Mouse (Mus musculus): ENCODE measurements around the gene Pla2g1b. TPM values are rescaled to one million over a fixed set of nuclear protein-coding genes. Genes with fewer than 3 reads are reported as not detected.
"Not testable (repeated sequence)": the region's sequence is repeated elsewhere in the genome, so short reads cannot be mapped to it uniquely, and the experiment has no call there.

The Pla2g1b gene
- polyA plus RNA-seq, 1 experiment from 2014 or later = not detected

GRCm38 (mm10) chr5:115514346-115514745 is 48.3 kb downstream of the Pla2g1b start:
- WGBS = 90% methylated on average over 6 of the region's 6 CpGs
- Histone ChIP-seq H3K4me2 (ENCODE audit: low read length) (no peak overlapping the region), H3K4me3 (ENCODE audit: low read depth, low read length) (no peak overlapping the region), H3K27ac (ENCODE audit: low read length) (no peak overlapping the region), H3K4me1 (ENCODE audit: control insufficient read depth, insufficient read depth, low read length) (peaks cover 11% of the 10 kb centered on the region), H3K36me3 (ENCODE audit: control insufficient read depth, insufficient read depth, low read length) (no peaks in the 10 kb centered on the region), H3K9me3 (replicated peaks; ENCODE audit: control insufficient read depth, low read length, poor library complexity, severe bottlenecking) (no peaks in the 10 kb centered on the region), H3K27me3 (ENCODE audit: control insufficient read depth, insufficient read depth, low read depth, low read length) (no peaks in the 10 kb centered on the region), H3K9ac (ENCODE audit: low read depth, low read length) (no peak overlapping the region)
- ATAC-seq = no peak

- H3K9ac ChIP-seq (ENCODE audit: low read depth, low read length) = no peak overlapping the region
- no peaks in the 10 kb centered on the region for H3K9me3 ChIP-seq (replicated peaks; ENCODE audit: control insufficient read depth, low read length, poor library complexity, severe bottlenecking)
- peaks cover 4% of the 10 kb centered on the region for H3K4me1 ChIP-seq (ENCODE audit: control insufficient read depth, insufficient read depth, low read length)
- H3K27me3 ChIP-seq (ENCODE audit: control insufficient read depth, insufficient read depth, low read depth, low read length) = no peaks in the 10 kb centered on the region
- H3K4me2 ChIP-seq (ENCODE audit: low read length) = no peak overlapping the region
- ATAC-seq = no peak; the same call in 1 of the 2 replicates
- no peaks in the 10 kb centered on the region for H3K36me3 ChIP-seq (ENCODE audit: control insufficient read depth, insufficient read depth, low read length)
- peak overlapping the region; percentile 1; the same call in 1 of the 2 replicates for H3K27ac ChIP-seq (ENCODE audit: low read length)
- no peak overlapping the region for H3K4me3 ChIP-seq (ENCODE audit: low read depth, low read length)
- WGBS = 64% methylated on average over 20 of the region's 20 CpGs
Observed at GRCm38 (mm10) chr5:115514896-115515587, 49.0 kb downstream of the Pla2g1b start.

- H3K4me2 ChIP-seq (ENCODE audit: low read length) = no peak overlapping the region
- H3K27me3 ChIP-seq (ENCODE audit: control insufficient read depth, insufficient read depth, low read depth, low read length) = no peaks in the 10 kb centered on the region
- no peaks in the 10 kb centered on the region for H3K36me3 ChIP-seq (ENCODE audit: control insufficient read depth, insufficient read depth, low read length)
- H3K9me3 ChIP-seq (replicated peaks; ENCODE audit: control insufficient read depth, low read length, poor library complexity, severe bottlenecking) = no peaks in the 10 kb centered on the region
- H3K9ac ChIP-seq (ENCODE audit: low read depth, low read length) = no peak overlapping the region
- no peaks in the 10 kb centered on the region for H3K4me1 ChIP-seq (ENCODE audit: control insufficient read depth, insufficient read depth, low read length)
- 81% methylated on average over 32 of the region's 32 CpGs for WGBS
- H3K4me3 ChIP-seq (ENCODE audit: low read depth, low read length) = no peak overlapping the region
- H3K27ac ChIP-seq (ENCODE audit: low read length) = no peak overlapping the region
- no peak for ATAC-seq
Observed at GRCm38 (mm10) chr5:115516081-115516907, 50.2 kb downstream of the Pla2g1b start.

GRCm38 (mm10) chr5:115516908-115517307 is 50.8 kb downstream of the Pla2g1b start:
- WGBS = 92% methylated on average over 7 of the region's 7 CpGs
- no peaks in the 10 kb centered on the region for H3K36me3 ChIP-seq (ENCODE audit: control insufficient read depth, insufficient read depth, low read length)
- no peak overlapping the region for H3K4me3 ChIP-seq (ENCODE audit: low read depth, low read length)
- no peaks in the 10 kb centered on the region for H3K4me1 ChIP-seq (ENCODE audit: control insufficient read depth, insufficient read depth, low read length)
- no peak for ATAC-seq
- no peak overlapping the region for H3K27ac ChIP-seq (ENCODE audit: low read length)
- H3K4me2 ChIP-seq (ENCODE audit: low read length) = no peak overlapping the region
- no peaks in the 10 kb centered on the region for H3K9me3 ChIP-seq (replicated peaks; ENCODE audit: control insufficient read depth, low read length, poor library complexity, severe bottlenecking)
- H3K27me3 ChIP-seq (ENCODE audit: control insufficient read depth, insufficient read depth, low read depth, low read length) = no peaks in the 10 kb centered on the region
- H3K9ac ChIP-seq (ENCODE audit: low read depth, low read length) = no peak overlapping the region

GRCm38 (mm10) chr5:115517501-115517900 is 51.4 kb downstream of the Pla2g1b start:
- ATAC-seq = no peak
- no peak overlapping the region for H3K4me3 ChIP-seq (ENCODE audit: low read depth, low read length)
- H3K9me3 ChIP-seq (replicated peaks; ENCODE audit: control insufficient read depth, low read length, poor library complexity, severe bottlenecking) = no peaks in the 10 kb centered on the region
- no peaks in the 10 kb centered on the region for H3K27me3 ChIP-seq (ENCODE audit: control insufficient read depth, insufficient read depth, low read depth, low read length)
- 95% methylated on average over 9 of the region's 9 CpGs for WGBS
- H3K36me3 ChIP-seq (ENCODE audit: control insufficient read depth, insufficient read depth, low read length) = no peaks in the 10 kb centered on the region
- H3K9ac ChIP-seq (ENCODE audit: low read depth, low read length) = no peak overlapping the region
- no peak overlapping the region for H3K4me2 ChIP-seq (ENCODE audit: low read length)
- H3K27ac ChIP-seq (ENCODE audit: low read length) = no peak overlapping the region
- no peaks in the 10 kb centered on the region for H3K4me1 ChIP-seq (ENCODE audit: control insufficient read depth, insufficient read depth, low read length)

GRCm38 (mm10) chr5:115518214-115518613 is 52.2 kb downstream of the Pla2g1b start:
- 93% methylated on average over 6 of the region's 8 CpGs for WGBS
- H3K4me1 ChIP-seq (ENCODE audit: control insufficient read depth, insufficient read depth, low read length); H3K4me2 ChIP-seq (ENCODE audit: low read length); H3K9ac ChIP-seq (ENCODE audit: low read depth, low read length); H3K27ac ChIP-seq (ENCODE audit: low read length); H3K27me3 ChIP-seq (ENCODE audit: control insufficient read depth, insufficient read depth, low read depth, low read length); H3K9me3 ChIP-seq (replicated peaks; ENCODE audit: control insufficient read depth, low read length, poor library complexity, severe bottlenecking); H3K4me3 ChIP-seq (ENCODE audit: low read depth, low read length); ATAC-seq; H3K36me3 ChIP-seq (ENCODE audit: control insufficient read depth, insufficient read depth, low read length): not testable (repeated sequence)

- Histone ChIP-seq H3K27ac (ENCODE audit: low read length) (no peak overlapping the region), H3K4me3 (ENCODE audit: low read depth, low read length) (no peak overlapping the region), H3K27me3 (ENCODE audit: control insufficient read depth, insufficient read depth, low read depth, low read length) (no peaks in the 10 kb centered on the region), H3K4me1 (ENCODE audit: control insufficient read depth, insufficient read depth, low read length) (peaks cover 5% of the 10 kb centered on the region; the same call in 1 of the 2 replicates), H3K36me3 (ENCODE audit: control insufficient read depth, insufficient read depth, low read length) (no peaks in the 10 kb centered on the region), H3K9me3 (replicated peaks; ENCODE audit: control insufficient read depth, low read length, poor library complexity, severe bottlenecking) (no peaks in the 10 kb centered on the region), H3K9ac (ENCODE audit: low read depth, low read length) (no peak overlapping the region), H3K4me2 (ENCODE audit: low read length) (no peak overlapping the region)
- no peak for ATAC-seq
- WGBS = 80% methylated on average over 21 of the region's 21 CpGs
Observed at GRCm38 (mm10) chr5:115520325-115520869, 54.3 kb downstream of the Pla2g1b start.

GRCm38 (mm10) chr5:115521553-115522461 is 55.7 kb downstream of the Pla2g1b start:
- no peak overlapping the region for H3K4me3 ChIP-seq (ENCODE audit: low read depth, low read length)
- no peak overlapping the region for H3K9ac ChIP-seq (ENCODE audit: low read depth, low read length)
- 75% methylated on average over 21 of the region's 21 CpGs for WGBS
- no peaks in the 10 kb centered on the region for H3K27me3 ChIP-seq (ENCODE audit: control insufficient read depth, insufficient read depth, low read depth, low read length)
- H3K9me3 ChIP-seq (replicated peaks; ENCODE audit: control insufficient read depth, low read length, poor library complexity, severe bottlenecking) = no peaks in the 10 kb centered on the region
- no peak for ATAC-seq
- H3K27ac ChIP-seq (ENCODE audit: low read length) = peak overlapping the region; percentile 28
- no peak overlapping the region for H3K4me2 ChIP-seq (ENCODE audit: low read length)
- H3K36me3 ChIP-seq (ENCODE audit: control insufficient read depth, insufficient read depth, low read length) = no peaks in the 10 kb centered on the region
- H3K4me1 ChIP-seq (ENCODE audit: control insufficient read depth, insufficient read depth, low read length) = peaks cover 5% of the 10 kb centered on the region; the same call in 1 of the 2 replicates
